Mouse (Mus musculus): ENCODE measurements at regions not wholly inside any gene's neighbourhood (a gene's known extent, or its start where the extent isn't known, plus 50 kb on each side); places are given as distances from the start of the nearest gene placed in this dataset.

GRCm38 (mm10) chr8:25326257-25326656 is 502.1 kb upstream of the Adam5 start:
- no peak for TF ChIP-seq CTCF (IDR thresholded peaks at IDR 0.05; ENCODE audit: low read depth)
- TF ChIP-seq EP300 (IDR thresholded peaks at IDR 0.05; ENCODE audit: low read depth) = no peak
